In the genomic region with DNA sequence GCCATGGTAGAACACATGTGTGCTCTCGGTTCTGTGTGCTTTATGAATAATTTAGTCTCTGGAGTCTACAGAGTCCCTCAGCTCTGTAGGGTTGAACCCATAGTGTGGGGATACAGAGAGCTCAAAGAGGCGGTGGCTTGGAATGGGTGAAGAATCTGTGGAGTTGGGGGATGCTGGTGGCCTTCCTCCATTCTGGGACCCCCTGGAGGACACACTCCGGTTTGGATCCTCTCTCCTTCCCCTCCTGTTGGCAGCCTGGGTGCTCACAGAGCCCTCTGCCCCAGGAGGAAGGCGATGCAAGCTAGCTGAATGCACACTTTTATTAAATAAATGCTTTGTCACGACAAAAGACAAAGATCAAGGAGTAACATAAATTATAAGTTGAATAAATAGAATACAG, we compare ENCODE assay signal across 16 mouse cellular contexts.
"Had no signal": no experiment of that assay in that cellular context is flagged by ENCODE, and none has a peak within 500 bp of the region (broad histone marks: within the 10 kb centered on the region; RNA-seq: fewer than 3 reads in every experiment).

No protein-coding gene starts in this region.

- H3K4me3 ChIP-seq: neural tube, embryonic 12.5 days; neural tube, embryonic 15.5 days; stomach, embryonic 15.5 days had no signal

- H3K4me2 ChIP-seq: neural tube, embryonic 12.5 days; neural tube, embryonic 15.5 days; stomach, embryonic 15.5 days had no signal

- H3K27me3 ChIP-seq: neural tube, embryonic 12.5 days; neural tube, embryonic 15.5 days; stomach, embryonic 15.5 days had no signal

- H3K9ac ChIP-seq: neural tube, embryonic 12.5 days; neural tube, embryonic 15.5 days; stomach, embryonic 15.5 days had no signal

- DNase-seq: retina, postnatal 1 day; right cerebral cortex, adult 18-20 months; right cerebral cortex, postnatal 14 days; right cerebral cortex, postnatal 25 days; right cerebral cortex, postnatal 4 days; spleen, adult 18-20 months; thymus, adult 18-20 months; thymus, adult 2 months; thymus, postnatal 14 days; thymus, postnatal 25 days; thymus, postnatal 36 days; thymus, postnatal 4 days had no signal

- H3K9me3 ChIP-seq: neural tube, embryonic 12.5 days; neural tube, embryonic 15.5 days; stomach, embryonic 15.5 days had no signal

- H3K27ac ChIP-seq: neural tube, embryonic 12.5 days; stomach, embryonic 15.5 days; stomach, postnatal 0 days had no signal
